Mouse (Mus musculus) intestine, postnatal 0 days (tissue): ENCODE results near the gene Pim1. TPM values are rescaled to one million over a fixed set of nuclear protein-coding genes. Genes with fewer than 3 reads are reported as not detected.

ENCODE experiments used
- ATAC-seq: fragments of 200-750 bp; cut with Nextera tagmentation; 2 replicates; pipeline ENCODE4 v1.8.0; 2017; ENCODE audit warnings: mild to moderate bottlenecking, moderate TSS enrichment, moderate library complexity
- H3K27ac ChIP-seq: fragments of 300-500 bp; sonication (generic); 2 replicates; pipeline ENCODE4 v1.5.1; 2014; ENCODE audit warnings: mild to moderate bottlenecking, low read depth, low read length, moderate library complexity
- H3K27me3 ChIP-seq: fragments of 300-500 bp; sonication (generic); replicated peaks from 2 replicates; pipeline ENCODE4 v1.6.1; 2014; ENCODE audit warnings: low read length, mixed read lengths; ENCODE audit not compliant: control insufficient read depth, insufficient read depth
- H3K36me3 ChIP-seq: fragments of 300-500 bp; sonication (generic); 2 replicates; pipeline ENCODE4 v1.6.1; 2014; ENCODE audit warnings: mild to moderate bottlenecking, moderate library complexity; ENCODE audit not compliant: control insufficient read depth, insufficient read depth
- H3K4me1 ChIP-seq: fragments of 300-500 bp; sonication (generic); replicated peaks from 2 replicates; pipeline ENCODE4 v1.6.1; 2014; ENCODE audit warnings: antibody characterized with exemption, low read length, mixed read lengths; ENCODE audit not compliant: control insufficient read depth, insufficient read depth
- H3K4me2 ChIP-seq: fragments of 300-500 bp; sonication (generic); replicated peaks from 2 replicates; pipeline ENCODE4 v1.6.1; 2014; ENCODE audit warnings: low read depth, mild to moderate bottlenecking, moderate library complexity
- H3K4me3 ChIP-seq: fragments of 300-500 bp; sonication (generic); 2 replicates; pipeline ENCODE4 v1.5.1; 2014; ENCODE audit warnings: low read depth, low read length
- H3K9ac ChIP-seq: fragments of 300-500 bp; sonication (generic); 2 replicates; pipeline ENCODE4 v1.6.1; 2014; ENCODE audit warnings: mild to moderate bottlenecking, low read depth, low read length
- H3K9me3 ChIP-seq: fragments of 300-500 bp; sonication (generic); 2 replicates; pipeline ENCODE4 v1.6.1; 2016; ENCODE audit warnings: mixed run types; ENCODE audit not compliant: control insufficient read depth
- CTCF ChIP-seq: sonication (generic); IDR thresholded peaks from 2 replicates; pipeline ENCODE4 v1.5.1; 2016; ENCODE audit warnings: low read depth, mild to moderate bottlenecking, control low read depth, antibody characterized with exemption, moderate library complexity
- WGBS: fragments of 180-500 bp; shearing (Covaris S2); extraction: QIAGEN DNeasy Blood & Tissue Kit; methylation state at CpG from one replicate; pipeline ENCODE4 v1.1.7; 2014; 5-methylcytosine and 5-hydroxymethylcytosine counted together
- polyA plus RNA-seq: library from polyadenylated mRNA; unstranded; fragments of >200 nt; fragmentation: Nextera tagmentation; extraction: Ambion mirVana; gene quantifications from 2 replicates; pipeline ENCODE4 v1.2.1, GENCODE M21; 2015

The Pim1 gene
- polyA plus RNA-seq, 1 experiment from 2014 or later, result 16.8 TPM

DNA sequence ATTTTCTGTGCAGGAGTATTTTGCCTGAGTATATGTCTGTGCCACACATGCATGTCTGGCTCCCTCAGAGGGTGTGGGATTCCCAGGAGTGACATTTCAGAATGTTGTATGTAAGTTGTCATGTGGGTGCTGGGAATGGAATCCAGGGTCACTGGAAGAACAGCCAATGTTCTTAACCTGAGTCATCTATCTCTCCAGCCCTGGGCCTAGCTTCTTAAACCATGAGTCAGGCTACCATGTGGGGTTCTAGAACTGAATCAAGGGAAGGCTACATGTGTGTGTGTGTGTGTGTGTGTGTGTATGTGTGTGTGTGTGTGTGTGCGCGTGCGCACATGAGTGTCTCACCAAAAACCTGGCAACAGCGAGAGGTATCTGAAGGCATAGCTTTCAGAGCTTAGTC lies 34.1 kb upstream of the Pim1 start:
- Histone ChIP-seq H3K4me2 (no peak overlapping the region), H3K27me3 (no peaks in the 10 kb centered on the region), H3K9me3 (no peaks in the 10 kb centered on the region), H3K4me3 (no peak overlapping the region), H3K9ac (no peak overlapping the region), H3K4me1 (no peaks in the 10 kb centered on the region), H3K27ac (no peak overlapping the region), H3K36me3 (no peaks in the 10 kb centered on the region; the same call in 1 of the 2 replicates)
- WGBS, result 98% methylated on average over 4 of the region's 4 CpGs
- ATAC-seq, result no peak
- no peak for TF ChIP-seq CTCF

DNA sequence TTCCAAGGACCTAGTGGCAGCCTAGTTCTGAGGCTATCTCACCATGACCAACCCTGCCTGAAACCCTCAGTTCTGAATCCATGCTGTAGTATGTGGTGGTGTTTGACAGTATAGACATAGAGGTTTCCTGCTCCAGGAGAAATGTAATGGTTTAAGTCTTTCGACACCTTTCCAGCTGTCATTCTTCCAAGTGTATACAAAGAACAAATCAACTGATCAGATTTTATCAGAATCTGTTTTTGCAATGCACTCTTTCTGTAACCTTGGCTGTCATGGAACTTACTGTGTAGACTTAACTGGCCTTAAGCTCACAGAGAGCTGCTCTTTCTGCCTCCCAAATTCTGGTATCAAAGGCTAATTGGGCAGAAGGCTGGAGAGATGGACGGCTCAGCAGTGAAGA lies 33.6 kb upstream of the Pim1 start:
- no peak overlapping the region for H3K9ac ChIP-seq
- H3K36me3 ChIP-seq, result no peaks in the 10 kb centered on the region; the same call in 1 of the 2 replicates
- no peak for ATAC-seq
- H3K9me3 ChIP-seq, result no peaks in the 10 kb centered on the region
- 86% methylated on average over 2 of the region's 2 CpGs for WGBS
- H3K4me1 ChIP-seq, result no peaks in the 10 kb centered on the region
- H3K4me2 ChIP-seq, result no peak overlapping the region
- no peaks in the 10 kb centered on the region for H3K27me3 ChIP-seq
- H3K27ac ChIP-seq, result no peak overlapping the region
- TF ChIP-seq CTCF, result no peak
- no peak overlapping the region for H3K4me3 ChIP-seq

DNA sequence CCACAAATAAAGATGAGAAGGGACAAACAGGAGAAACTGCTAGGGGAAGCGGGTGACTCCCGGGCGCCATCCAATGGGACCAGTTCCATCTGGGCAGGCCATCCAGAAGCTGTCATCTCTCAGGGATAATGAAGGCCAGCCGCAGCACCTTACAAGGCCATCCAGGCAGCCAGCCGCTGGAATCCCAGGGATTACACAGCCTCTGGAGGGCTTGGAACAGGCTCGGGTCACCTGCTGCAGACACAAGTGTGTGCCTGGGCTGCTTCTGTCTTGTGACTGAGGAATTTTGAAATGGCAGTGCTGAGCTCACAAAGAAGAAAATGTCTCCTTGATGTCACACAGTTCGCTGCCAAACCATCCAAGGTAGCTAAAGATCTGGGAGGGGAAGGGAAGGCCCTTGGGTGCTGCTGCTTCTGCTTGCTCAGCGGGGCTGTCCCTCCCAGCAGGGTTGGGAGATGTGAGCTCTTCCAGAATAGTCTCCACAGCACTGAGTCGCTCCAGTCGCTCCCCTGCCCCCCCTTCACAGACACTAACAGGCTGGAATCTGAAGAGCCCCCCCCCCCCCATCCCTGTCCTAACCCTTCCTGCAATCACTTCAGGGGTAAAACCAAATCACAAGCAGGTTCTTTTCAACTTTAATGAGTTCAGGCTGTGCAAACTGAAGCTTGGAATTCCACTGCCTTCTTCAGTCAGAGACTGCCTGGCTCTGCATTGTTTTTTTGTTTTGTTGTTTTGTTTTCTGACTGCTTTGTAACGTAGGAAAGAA lies 32.6 kb upstream of the Pim1 start:
- Histone ChIP-seq H3K27ac (no peak overlapping the region), H3K9ac (no peak overlapping the region), H3K4me2 (no peak overlapping the region), H3K4me3 (no peak overlapping the region), H3K36me3 (no peaks in the 10 kb centered on the region), H3K9me3 (no peaks in the 10 kb centered on the region), H3K4me1 (no peaks in the 10 kb centered on the region), H3K27me3 (no peaks in the 10 kb centered on the region)
- no peak for TF ChIP-seq CTCF
- ATAC-seq, result no peak
- 66% methylated on average over 11 of the region's 11 CpGs for WGBS

DNA sequence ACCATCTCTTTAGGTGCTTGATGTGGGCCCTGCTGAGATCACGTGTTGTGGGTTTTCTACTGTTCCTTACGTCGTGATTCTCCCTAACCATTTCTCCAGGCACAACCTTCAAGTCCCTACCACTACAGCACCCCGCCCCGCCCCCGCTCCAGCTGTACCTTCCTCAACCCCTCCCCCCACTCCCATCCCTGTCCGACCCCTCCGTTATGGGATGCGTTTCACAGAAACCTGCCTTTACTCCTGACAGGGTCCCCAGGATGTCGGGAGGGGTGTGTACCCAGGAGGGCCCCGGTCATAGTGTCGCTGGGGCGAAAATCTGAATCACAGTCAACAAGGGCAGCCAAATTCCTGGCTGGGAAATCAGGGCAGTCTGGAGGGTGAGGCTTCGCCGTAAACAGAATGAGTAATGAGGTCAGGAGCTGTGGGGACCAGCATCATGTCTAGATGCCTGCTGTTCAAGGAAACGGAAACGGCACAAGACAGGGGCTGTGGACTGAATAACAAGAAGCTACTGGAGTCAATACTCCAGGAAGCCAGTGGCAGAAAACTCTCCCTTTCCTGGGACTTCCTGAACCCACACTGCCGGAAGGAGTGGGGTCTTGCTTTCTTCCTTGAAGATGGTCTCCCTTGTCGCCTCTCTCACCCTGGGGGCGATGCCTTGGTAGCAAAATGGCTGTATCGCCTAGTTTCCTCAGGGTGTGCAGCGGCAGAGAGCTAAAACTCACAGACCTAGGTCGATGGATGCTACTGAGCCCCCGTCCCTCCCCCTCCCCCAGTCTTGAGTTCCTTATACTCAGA lies 31.0 kb upstream of the Pim1 start:
- Histone ChIP-seq H3K36me3 (no peaks in the 10 kb centered on the region), H3K4me1 (no peaks in the 10 kb centered on the region), H3K4me3 (no peak overlapping the region), H3K9me3 (no peaks in the 10 kb centered on the region), H3K27ac (peak overlapping the region; percentile 23), H3K27me3 (0 out of 2 replicates have a peak, but pooled peaks cover 3% of the 10 kb centered on the region), H3K4me2 (peak overlapping the region; percentile 49), H3K9ac (0 out of 2 replicates have a peak overlapping the region, but pooled peaks have one; percentile 1)
- ATAC-seq, result no peak
- 16% methylated on average over 24 of the region's 24 CpGs for WGBS
- TF ChIP-seq CTCF, result no peak

DNA sequence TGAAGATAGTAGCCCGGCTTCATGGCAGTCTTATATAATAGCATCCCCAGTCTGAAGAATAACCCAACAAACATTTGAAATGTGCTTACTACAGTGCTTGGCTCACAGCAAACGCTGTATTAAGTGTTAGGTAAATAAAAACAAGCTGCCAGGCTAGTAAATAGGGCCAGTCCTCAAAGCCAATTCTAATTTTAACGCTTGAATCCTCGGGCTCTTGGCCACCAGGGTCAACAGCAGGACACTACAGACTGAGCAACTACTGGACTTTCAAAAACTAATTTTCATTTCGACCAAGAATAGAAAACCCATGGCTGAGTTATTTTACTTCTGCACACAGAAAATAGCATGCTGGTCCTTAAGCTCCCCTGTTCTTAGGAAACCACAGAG lies 30.4 kb upstream of the Pim1 start:
- H3K4me3 ChIP-seq, result no peak overlapping the region
- no peak overlapping the region for H3K9ac ChIP-seq
- peak overlapping the region; percentile 49; the same call in 1 of the 2 replicates for H3K4me2 ChIP-seq
- H3K4me1 ChIP-seq, result no peaks in the 10 kb centered on the region
- H3K36me3 ChIP-seq, result no peaks in the 10 kb centered on the region
- H3K9me3 ChIP-seq, result no peaks in the 10 kb centered on the region
- no peak for ATAC-seq
- peak overlapping the region; percentile 23; the same call in 1 of the 2 replicates for H3K27ac ChIP-seq
- no peak for TF ChIP-seq CTCF
- H3K27me3 ChIP-seq, result 0 out of 2 replicates have a peak, but pooled peaks cover 3% of the 10 kb centered on the region
- 34% methylated on average over 5 of the region's 5 CpGs for WGBS

DNA sequence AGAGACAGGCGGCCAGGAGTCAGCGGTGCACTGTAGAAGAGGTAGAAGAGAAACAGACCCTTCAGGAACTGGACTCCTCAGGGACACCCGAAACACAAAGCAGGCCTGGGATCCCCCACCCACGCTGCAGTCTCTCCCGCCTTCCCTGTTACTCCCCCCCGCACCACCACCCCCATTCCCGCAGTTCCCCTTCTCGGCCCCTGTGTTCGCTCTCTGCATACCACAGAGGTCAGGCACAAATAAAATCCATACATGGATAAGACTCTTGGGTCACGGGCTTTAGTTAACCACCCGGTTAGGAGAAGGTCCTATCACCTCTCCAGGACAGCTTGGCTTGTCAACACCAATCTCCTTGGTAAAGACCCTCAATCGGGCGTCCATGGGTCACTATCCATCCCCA lies 26.9 kb upstream of the Pim1 start:
- WGBS, result 41% methylated on average over 13 of the region's 13 CpGs
- TF ChIP-seq CTCF, result no peak
- peak overlapping the region; percentile 48 for H3K4me2 ChIP-seq
- H3K4me3 ChIP-seq, result peak overlapping the region; percentile 16; the same call in 1 of the 2 replicates
- no peak overlapping the region for H3K9ac ChIP-seq
- H3K27me3 ChIP-seq, result 0 out of 2 replicates have a peak, but pooled peaks cover 3% of the 10 kb centered on the region
- no peaks in the 10 kb centered on the region for H3K4me1 ChIP-seq
- H3K9me3 ChIP-seq, result no peaks in the 10 kb centered on the region
- no peaks in the 10 kb centered on the region for H3K36me3 ChIP-seq
- peak overlapping the region; percentile 64 for H3K27ac ChIP-seq
- ATAC-seq, result peak; percentile 29; the same call in 1 of the 2 replicates
